Mouse (Mus musculus): Measurements from ENCODE around the gene H2al1j. TPM values are rescaled to one million over a fixed set of nuclear protein-coding genes. Genes with fewer than 3 reads are reported as not detected.

Gene H2al1j
- polyA plus RNA-seq, 1 experiment: not detected

DNA sequence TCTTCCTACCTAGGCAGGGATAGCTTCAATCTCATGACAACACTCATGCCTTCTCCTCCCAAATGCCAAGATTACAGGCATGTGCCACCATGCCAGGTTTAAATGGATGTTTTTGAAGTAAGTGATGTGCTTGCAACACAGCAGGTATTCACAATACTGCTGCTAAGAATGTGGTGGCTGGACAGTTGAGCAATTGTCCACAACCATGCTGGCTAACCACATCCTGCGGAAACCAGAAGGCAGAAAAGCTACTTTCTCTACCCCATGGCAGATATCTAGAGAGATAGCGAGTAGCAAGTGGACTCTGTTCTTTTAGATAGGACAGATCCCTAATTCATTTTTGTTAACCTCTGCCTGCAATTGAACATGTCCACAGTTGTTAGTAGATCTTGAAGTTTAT, 33.6 kb downstream of the H2al1j start:
- Histone ChIP-seq H3K9me3 (replicated peaks; ENCODE audit: control insufficient read depth, insufficient read depth, low read length, poor library complexity, severe bottlenecking) (no peaks in the 10 kb centered on the region), H3K27ac (ENCODE audit: insufficient read depth, low read length) (no peak overlapping the region), H3K27me3 (ENCODE audit: control insufficient read depth, insufficient read depth, low read length, poor library complexity, severe bottlenecking) (no peaks in the 10 kb centered on the region), H3K4me3 (ENCODE audit: low read depth, low read length) (no peak overlapping the region), H3K36me3 (ENCODE audit: control insufficient read depth, insufficient read depth, low read length, poor library complexity, severe bottlenecking) (no peaks in the 10 kb centered on the region), H3K4me1 (ENCODE audit: control insufficient read depth, insufficient read depth, low read length) (no peaks in the 10 kb centered on the region), H3K9ac (ENCODE audit: low read depth, poor library complexity, severe bottlenecking) (no peak overlapping the region)
- TF ChIP-seq EP300 (IDR thresholded peaks at IDR 0.05; ENCODE audit: insufficient read depth, low read depth, low read length): no peak
- TF ChIP-seq POLR2A (IDR thresholded peaks at IDR 0.05; ENCODE audit: insufficient read depth, low read length): no peak
- TF ChIP-seq CTCF (IDR thresholded peaks at IDR 0.05; ENCODE audit: low read depth, low read length): no peak

DNA sequence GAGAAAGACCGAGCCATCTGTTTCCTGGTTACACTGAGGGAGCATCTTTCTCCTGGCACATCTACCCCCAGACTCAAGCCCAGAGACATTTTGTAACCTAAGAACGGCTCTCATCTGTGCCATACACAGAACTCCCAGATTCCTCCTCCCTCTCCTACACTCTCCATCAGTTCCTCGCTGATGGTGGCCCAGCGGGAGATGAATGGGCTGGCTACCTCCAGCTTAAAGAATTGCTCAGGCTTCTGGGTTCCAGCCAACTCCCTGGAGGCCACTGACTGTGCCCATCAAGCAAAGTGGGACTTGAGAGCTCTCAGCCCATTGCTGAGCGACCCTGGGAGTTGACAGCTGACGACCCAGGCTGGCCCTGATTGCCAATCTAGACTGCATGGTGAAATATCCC, 36.3 kb downstream of the H2al1j start:
- Histone ChIP-seq H3K27me3 (ENCODE audit: control insufficient read depth, insufficient read depth, low read length, poor library complexity, severe bottlenecking) (no peaks in the 10 kb centered on the region), H3K9ac (ENCODE audit: low read depth, poor library complexity, severe bottlenecking) (no peak overlapping the region), H3K36me3 (ENCODE audit: control insufficient read depth, insufficient read depth, low read length, poor library complexity, severe bottlenecking) (no peaks in the 10 kb centered on the region), H3K9me3 (replicated peaks; ENCODE audit: control insufficient read depth, insufficient read depth, low read length, poor library complexity, severe bottlenecking) (no peaks in the 10 kb centered on the region), H3K27ac (ENCODE audit: insufficient read depth, low read length) (no peak overlapping the region), H3K4me1 (ENCODE audit: control insufficient read depth, insufficient read depth, low read length) (no peaks in the 10 kb centered on the region), H3K4me3 (ENCODE audit: low read depth, low read length) (no peak overlapping the region)
- TF ChIP-seq POLR2A (IDR thresholded peaks at IDR 0.05; ENCODE audit: insufficient read depth, low read length) (no peak), EP300 (IDR thresholded peaks at IDR 0.05; ENCODE audit: insufficient read depth, low read depth, low read length) (no peak)

DNA sequence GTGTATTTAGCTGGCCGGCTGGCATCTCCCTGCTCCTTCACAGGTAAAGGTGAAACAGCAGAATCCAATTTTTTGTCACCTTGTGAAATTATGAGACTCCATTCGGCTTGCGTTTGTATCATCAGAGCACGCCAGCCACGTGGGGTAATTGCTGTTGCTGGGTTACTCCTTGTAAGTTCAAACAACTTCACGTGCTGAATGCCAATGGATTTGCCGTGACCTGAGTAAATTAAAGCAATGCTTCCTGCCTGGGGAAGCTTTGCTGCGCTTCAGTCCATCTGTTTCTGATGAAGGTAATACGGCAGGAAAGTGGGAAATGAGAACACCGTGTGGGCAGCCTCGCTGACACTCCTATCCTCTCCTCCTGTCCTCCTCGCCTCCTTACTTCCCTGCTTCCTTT, 37.5 kb downstream of the H2al1j start:
- Histone ChIP-seq H3K36me3 (ENCODE audit: control insufficient read depth, insufficient read depth, low read length, poor library complexity, severe bottlenecking) (no peaks in the 10 kb centered on the region), H3K4me1 (ENCODE audit: control insufficient read depth, insufficient read depth, low read length) (no peaks in the 10 kb centered on the region), H3K27ac (ENCODE audit: insufficient read depth, low read length) (no peak overlapping the region), H3K27me3 (ENCODE audit: control insufficient read depth, insufficient read depth, low read length, poor library complexity, severe bottlenecking) (no peaks in the 10 kb centered on the region), H3K9ac (ENCODE audit: low read depth, poor library complexity, severe bottlenecking) (no peak overlapping the region), H3K9me3 (replicated peaks; ENCODE audit: control insufficient read depth, insufficient read depth, low read length, poor library complexity, severe bottlenecking) (no peaks in the 10 kb centered on the region), H3K4me3 (ENCODE audit: low read depth, low read length) (no peak overlapping the region)
- TF ChIP-seq POLR2A (IDR thresholded peaks at IDR 0.05; ENCODE audit: insufficient read depth, low read length) (no peak), EP300 (IDR thresholded peaks at IDR 0.05; ENCODE audit: insufficient read depth, low read depth, low read length) (no peak), CTCF (IDR thresholded peaks at IDR 0.05; ENCODE audit: low read depth, low read length) (no peak)

Other genes starting within 250 kb of the H2al1j start
- gene H2al1a, start 28.6 kb upstream of the H2al1j start, polyA plus RNA-seq (2011; ENCODE audit: insufficient read depth, insufficient read length, low read depth, missing spikeins): not detected in 2 replicates
- gene H2al1b, start 25.4 kb upstream of the H2al1j start, polyA plus RNA-seq (2011; ENCODE audit: insufficient read depth, insufficient read length, low read depth, missing spikeins): not detected in 2 replicates
- gene H2al1c, start 22.2 kb upstream of the H2al1j start, polyA plus RNA-seq (2011; ENCODE audit: insufficient read depth, insufficient read length, low read depth, missing spikeins): not detected in 2 replicates
- not detected in 2 replicates for gene H2al1d, start 19.0 kb upstream of the H2al1j start, polyA plus RNA-seq (2011; ENCODE audit: insufficient read depth, insufficient read length, low read depth, missing spikeins)
- not detected in 2 replicates for gene H2al1e, start 15.9 kb upstream of the H2al1j start, polyA plus RNA-seq (2011; ENCODE audit: insufficient read depth, insufficient read length, low read depth, missing spikeins)
- gene H2al1f, start 12.7 kb upstream of the H2al1j start, polyA plus RNA-seq (2011; ENCODE audit: insufficient read depth, insufficient read length, low read depth, missing spikeins): not detected in 2 replicates
- not detected in 2 replicates for gene H2al1g, start 9.6 kb upstream of the H2al1j start, polyA plus RNA-seq (2011; ENCODE audit: insufficient read depth, insufficient read length, low read depth, missing spikeins)
- gene H2al1h, start 6.3 kb upstream of the H2al1j start, polyA plus RNA-seq (2011; ENCODE audit: insufficient read depth, insufficient read length, low read depth, missing spikeins): not detected in 2 replicates
- not detected in 2 replicates for gene H2al1i, start 3.2 kb upstream of the H2al1j start, polyA plus RNA-seq (2011; ENCODE audit: insufficient read depth, insufficient read length, low read depth, missing spikeins)